Mouse (Mus musculus) fibroblast of lung, adult 2 months (primary cell): ENCODE results near the gene Incenp.
"Not testable (repeated sequence)": the region's sequence is repeated elsewhere in the genome, so short reads cannot be mapped to it uniquely, and the experiment has no call there.

Source experiments
- DNase-seq: peaks from one replicate; pipeline ENCODE4 v3.0.0-alpha.2; 2011; ENCODE audit warnings: low read depth

The Incenp gene

GRCm38 (mm10) chr19:9918176-9918861, 19.0 kb upstream of the Incenp start:
- DNase-seq, result no peak

- DNase-seq, result no peak
These were observed 18.4 kb upstream of the Incenp start for GRCm38 (mm10) chr19:9917727-9918126.

- peak; percentile 53 for DNase-seq
These were observed 16.6 kb upstream of the Incenp start for GRCm38 (mm10) chr19:9915935-9916334.

GRCm38 (mm10) chr19:9914346-9914745, 15.0 kb upstream of the Incenp start:
- no peak for DNase-seq

GRCm38 (mm10) chr19:9913784-9914183, 14.4 kb upstream of the Incenp start:
- no peak for DNase-seq

GRCm38 (mm10) chr19:9911314-9911754, 12.0 kb upstream of the Incenp start:
- no peak for DNase-seq

GRCm38 (mm10) chr19:9909351-9909750, 10.0 kb upstream of the Incenp start:
- no peak for DNase-seq

- DNase-seq, result not testable (repeated sequence)
These were observed 1.3 kb upstream of the Incenp start for GRCm38 (mm10) chr19:9900696-9901095.

GRCm38 (mm10) chr19:9899780-9900146, 412 bp upstream of the Incenp start:
- DNase-seq, result no peak

- DNase-seq, result no peak
These were observed 848 bp downstream of the Incenp start for GRCm38 (mm10) chr19:9898339-9899066.

GRCm38 (mm10) chr19:9896067-9896466, 3.3 kb downstream of the Incenp start:
- DNase-seq, result no peak

- DNase-seq, result no peak
These were observed 12.6 kb downstream of the Incenp start for GRCm38 (mm10) chr19:9886771-9887170.

GRCm38 (mm10) chr19:9886348-9886747, 13.0 kb downstream of the Incenp start:
- no peak for DNase-seq

- DNase-seq, result no peak
These were observed 21.0 kb downstream of the Incenp start for GRCm38 (mm10) chr19:9878186-9878835.

GRCm38 (mm10) chr19:9865466-9865865, 33.9 kb downstream of the Incenp start:
- DNase-seq, result peak; percentile 20

GRCm38 (mm10) chr19:9864856-9865255, 34.5 kb downstream of the Incenp start:
- DNase-seq, result peak; percentile 13

- DNase-seq, result not testable (repeated sequence)
These were observed 38.5 kb downstream of the Incenp start for GRCm38 (mm10) chr19:9860821-9861220.

- DNase-seq, result not testable (repeated sequence)
These were observed 49.8 kb downstream of the Incenp start for GRCm38 (mm10) chr19:9849368-9850075.

GRCm38 (mm10) chr19:9847262-9847661, 52.1 kb downstream of the Incenp start, which contains the start of gene Scgb2a2:
TSS of gene Scgb2a2 (plus strand) at chr19:9847562.
- no peak for DNase-seq

- DNase-seq, result no peak
These were observed 62.0 kb downstream of the Incenp start for GRCm38 (mm10) chr19:9837341-9837715.

- peak; percentile 5 for DNase-seq
These were observed 62.6 kb downstream of the Incenp start for GRCm38 (mm10) chr19:9836581-9837340.
